Mouse (Mus musculus) forebrain, embryonic 13.5 days (tissue): Measurements from ENCODE around the gene Amdhd2. TPM values are rescaled to one million over a fixed set of nuclear protein-coding genes. Genes with fewer than 3 reads are reported as not detected.

ENCODE experiments used
- ATAC-seq: fragments of 200-750 bp; cut with Nextera tagmentation; 2 replicates; pipeline ENCODE4 v1.8.0; 2017
- H3K27ac ChIP-seq: fragments of 300-500 bp; sonication (generic); 2 replicates; pipeline ENCODE4 v1.5.1; 2015; ENCODE audit warnings: inconsistent platforms, mild to moderate bottlenecking, moderate library complexity
- H3K27me3 ChIP-seq: fragments of 300-500 bp; sonication (generic); 2 replicates; pipeline ENCODE4 v1.6.1; 2015; ENCODE audit warnings: mild to moderate bottlenecking, inconsistent platforms
- H3K36me3 ChIP-seq: fragments of 300-500 bp; sonication (generic); 2 replicates; pipeline ENCODE4 v1.6.1; 2015; ENCODE audit warnings: mild to moderate bottlenecking, inconsistent platforms; ENCODE audit not compliant: poor library complexity, severe bottlenecking
- H3K4me1 ChIP-seq: fragments of 300-500 bp; sonication (generic); 2 replicates; pipeline ENCODE4 v1.6.1; 2015; ENCODE audit warnings: inconsistent platforms
- H3K4me2 ChIP-seq: fragments of 300-500 bp; sonication (generic); 2 replicates; pipeline ENCODE4 v1.6.1; 2015; ENCODE audit warnings: inconsistent platforms, mild to moderate bottlenecking, moderate library complexity
- H3K4me3 ChIP-seq: fragments of 300-500 bp; sonication (generic); 2 replicates; pipeline ENCODE4 v1.5.1; 2015; ENCODE audit warnings: mild to moderate bottlenecking, inconsistent platforms
- H3K9ac ChIP-seq: fragments of 300-500 bp; sonication (generic); 2 replicates; pipeline ENCODE4 v1.6.1; 2015; ENCODE audit warnings: mild to moderate bottlenecking, inconsistent platforms
- H3K9me3 ChIP-seq: fragments of 300-500 bp; sonication (generic); replicated peaks from 2 replicates; pipeline ENCODE4 v1.6.1; 2016; ENCODE audit warnings: inconsistent platforms
- WGBS: fragments of 180-500 bp; shearing (Covaris S2); methylation state at CpG from one replicate; pipeline ENCODE4 v1.1.7; 2015; 5-methylcytosine and 5-hydroxymethylcytosine counted together
- polyA plus RNA-seq: library from polyadenylated mRNA; unstranded; fragments of >200 nt; fragmentation: Nextera tagmentation; extraction: Ambion mirVana; gene quantifications from 2 replicates; pipeline ENCODE4 v1.2.1, GENCODE M21; 2015

The Amdhd2 gene
- 30.1 and 31.8 TPM in 2 replicates for polyA plus RNA-seq

GRCm38 (mm10) chr17:24163176-24163962, at the start of gene Amdhd2:
Gene Amdhd2, minus strand, starts transcription at chr17:24163766.
- Histone ChIP-seq H3K27ac (peak within 1 kb of the TSS; percentile 80), H3K4me1 (peaks cover 28% of the 10 kb centered on the region)
- 1% methylated on average over 47 of the region's 47 CpGs for WGBS

GRCm38 (mm10) chr17:24213186-24213585, 49.6 kb upstream of the Amdhd2 start:
- Histone ChIP-seq H3K27me3 (peaks cover 17% of the 10 kb centered on the region), H3K9ac (no peak overlapping the region), H3K36me3 (peaks cover 34% of the 10 kb centered on the region), H3K4me3 (no peak overlapping the region), H3K27ac (no peak overlapping the region), H3K4me1 (peaks cover 40% of the 10 kb centered on the region), H3K9me3 (no peaks in the 10 kb centered on the region), H3K4me2 (no peak overlapping the region)
- 79% methylated on average over 6 of the region's 6 CpGs for WGBS
- no peak for ATAC-seq

More at GRCm38 (mm10) chr17:24163176-24163962, at the start of gene Amdhd2:
- ATAC-seq = peak; percentile 93
- Histone ChIP-seq H3K27me3 (no peaks in the 10 kb centered on the region), H3K4me3 (peak within 1 kb of the TSS; percentile 80), H3K4me2 (peak within 1 kb of the TSS; percentile 84), H3K9ac (peak within 1 kb of the TSS; percentile 74), H3K36me3 (peaks cover 30% of the 10 kb centered on the region), H3K9me3 (no peaks in the 10 kb centered on the region)

- Histone ChIP-seq H3K27me3 (peaks cover 24% of the 10 kb centered on the region), H3K4me2 (peak overlapping the region; percentile 97), H3K36me3 (peaks cover 27% of the 10 kb centered on the region), H3K4me1 (peaks cover 47% of the 10 kb centered on the region), H3K4me3 (peak overlapping the region; percentile 52), H3K9me3 (no peaks in the 10 kb centered on the region), H3K9ac (no peak overlapping the region), H3K27ac (no peak overlapping the region)
- ATAC-seq = no peak; the same call in 1 of the 2 replicates
- WGBS = 23% methylated on average over 5 of the region's 5 CpGs
Observed at GRCm38 (mm10) chr17:24212441-24213018, 49.0 kb upstream of the Amdhd2 start.

GRCm38 (mm10) chr17:24211631-24212440, 48.3 kb upstream of the Amdhd2 start:
- peaks cover 22% of the 10 kb centered on the region for H3K36me3 ChIP-seq
- peak; percentile 67 for ATAC-seq
- peak overlapping the region; percentile 97 for H3K4me2 ChIP-seq
- H3K27me3 ChIP-seq = peaks cover 31% of the 10 kb centered on the region
- H3K9me3 ChIP-seq = no peaks in the 10 kb centered on the region
- H3K27ac ChIP-seq = peak overlapping the region; percentile 68
- H3K4me1 ChIP-seq = peaks cover 53% of the 10 kb centered on the region
- H3K4me3 ChIP-seq = peak overlapping the region; percentile 52
- WGBS = 1% methylated on average over 37 of the region's 37 CpGs
- peak overlapping the region; percentile 82 for H3K9ac ChIP-seq

GRCm38 (mm10) chr17:24210591-24210990, 47.0 kb upstream of the Amdhd2 start:
- 89% methylated on average over 3 of the region's 3 CpGs for WGBS
- Histone ChIP-seq H3K4me1 (peaks cover 66% of the 10 kb centered on the region), H3K9ac (no peak overlapping the region), H3K4me3 (no peak overlapping the region), H3K4me2 (0 out of 2 replicates have a peak overlapping the region, but pooled peaks have one; percentile 97), H3K27ac (no peak overlapping the region), H3K27me3 (peaks cover 33% of the 10 kb centered on the region), H3K9me3 (no peaks in the 10 kb centered on the region), H3K36me3 (peaks cover 10% of the 10 kb centered on the region)
- no peak for ATAC-seq

DNA sequence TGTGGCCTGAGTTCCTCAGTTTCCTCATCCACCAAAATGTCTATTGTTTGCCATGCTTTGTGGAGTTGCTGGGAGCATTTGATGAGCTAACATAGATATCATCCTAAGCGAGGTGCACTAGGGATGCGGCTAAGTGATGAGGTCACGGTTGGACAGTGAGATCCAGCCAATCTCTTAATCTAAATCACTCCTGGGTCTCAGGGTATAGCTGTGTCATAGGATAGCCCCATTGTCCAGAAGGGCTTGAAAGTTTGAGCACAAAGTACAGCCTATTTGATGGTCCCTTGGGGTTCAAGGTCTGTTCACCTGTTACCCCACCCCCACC, 46.3 kb upstream of the Amdhd2 start:
- peaks cover 68% of the 10 kb centered on the region for H3K4me1 ChIP-seq
- ATAC-seq = no peak
- H3K27me3 ChIP-seq = peaks cover 33% of the 10 kb centered on the region
- H3K36me3 ChIP-seq = peaks cover 3% of the 10 kb centered on the region; the same call in 1 of the 2 replicates
- H3K4me2 ChIP-seq = peak overlapping the region; percentile 94
- no peaks in the 10 kb centered on the region for H3K9me3 ChIP-seq
- 83% methylated on average over 3 of the region's 3 CpGs for WGBS
- H3K9ac ChIP-seq = 0 out of 2 replicates have a peak overlapping the region, but pooled peaks have one; percentile 82
- 0 out of 2 replicates have a peak overlapping the region, but pooled peaks have one; percentile 51 for H3K4me3 ChIP-seq
- peak overlapping the region; percentile 60; the same call in 1 of the 2 replicates for H3K27ac ChIP-seq

DNA sequence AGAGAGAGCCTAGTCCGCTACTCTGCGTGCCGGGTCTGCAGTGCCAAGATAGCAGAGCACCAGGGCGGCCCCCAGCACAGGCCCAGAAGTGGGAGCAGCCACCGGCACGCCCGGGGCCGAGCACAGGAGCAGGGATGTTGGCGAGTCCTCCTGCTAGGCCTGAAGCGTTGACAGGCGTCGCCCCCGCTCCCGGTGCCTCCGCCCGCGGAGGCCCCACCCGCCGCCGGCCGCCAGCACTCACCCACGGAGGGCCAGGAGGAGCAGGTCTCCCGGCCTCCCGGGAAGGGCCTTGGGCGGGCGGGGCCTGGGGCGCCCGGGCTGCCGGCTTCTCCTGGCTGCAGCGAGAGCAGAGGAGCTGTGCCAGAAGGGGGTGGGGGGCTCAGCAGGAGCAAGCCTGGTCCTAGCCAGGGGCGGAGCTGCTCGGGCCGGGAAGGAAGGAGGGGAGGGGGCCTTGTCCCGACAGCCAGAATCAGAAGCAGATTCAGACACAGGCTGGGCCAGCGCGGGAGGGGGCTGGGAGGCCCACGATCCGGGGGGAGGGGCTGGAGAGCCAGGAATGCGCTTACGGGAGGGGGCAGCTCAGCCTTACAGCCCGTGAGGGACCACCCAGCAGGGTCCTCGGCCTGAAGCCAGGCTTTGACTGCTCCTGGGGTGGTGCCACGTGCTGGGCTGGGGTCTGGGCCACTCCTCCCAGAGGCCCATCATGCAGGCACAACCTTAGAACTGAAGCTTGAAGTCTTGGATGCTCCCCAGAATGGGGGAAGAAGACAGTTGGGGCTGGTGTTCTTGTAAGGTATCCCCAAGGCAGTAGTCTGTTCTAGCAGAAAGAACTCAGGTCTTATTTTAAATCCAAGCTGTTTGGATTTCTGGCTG, 45.7 kb upstream of the Amdhd2 start, which contains the start of gene Ntn3:
TSS of gene Ntn3 (minus strand) at position 489 of the 873 bp plus-strand sequence.
- under 1% methylated on average over 36 of the region's 43 CpGs for WGBS
- H3K27ac ChIP-seq = peak within 1 kb of the TSS; percentile 60
- no peaks in the 10 kb centered on the region for H3K36me3 ChIP-seq
- peak within 1 kb of the TSS; percentile 82 for H3K9ac ChIP-seq
- peaks cover 74% of the 10 kb centered on the region for H3K4me1 ChIP-seq
- H3K4me2 ChIP-seq = peak within 1 kb of the TSS; percentile 94
- H3K4me3 ChIP-seq = peak within 1 kb of the TSS; percentile 51
- H3K27me3 ChIP-seq = peaks cover 33% of the 10 kb centered on the region
- no peaks in the 10 kb centered on the region for H3K9me3 ChIP-seq
- ATAC-seq = peak; percentile 31

- peak overlapping the region; percentile 94 for H3K4me2 ChIP-seq
- no peak for ATAC-seq
- H3K27me3 ChIP-seq = peaks cover 33% of the 10 kb centered on the region
- 4% methylated on average over 29 of the region's 29 CpGs for WGBS
- peak overlapping the region; percentile 82 for H3K9ac ChIP-seq
- H3K9me3 ChIP-seq = no peaks in the 10 kb centered on the region
- H3K4me1 ChIP-seq = peaks cover 80% of the 10 kb centered on the region
- peak overlapping the region; percentile 60 for H3K27ac ChIP-seq
- H3K36me3 ChIP-seq = no peaks in the 10 kb centered on the region
- H3K4me3 ChIP-seq = peak overlapping the region; percentile 51
Observed at GRCm38 (mm10) chr17:24208641-24209042, 45.1 kb upstream of the Amdhd2 start.

- peak overlapping the region; percentile 94 for H3K4me2 ChIP-seq
- H3K9ac ChIP-seq = peak overlapping the region; percentile 82; the same call in 1 of the 2 replicates
- WGBS = 57% methylated on average over 34 of the region's 34 CpGs
- H3K4me1 ChIP-seq = peaks cover 85% of the 10 kb centered on the region
- peak overlapping the region; percentile 51 for H3K4me3 ChIP-seq
- no peaks in the 10 kb centered on the region for H3K9me3 ChIP-seq
- no peaks in the 10 kb centered on the region for H3K36me3 ChIP-seq
- H3K27me3 ChIP-seq = peaks cover 33% of the 10 kb centered on the region
- no peak overlapping the region for H3K27ac ChIP-seq
- ATAC-seq = no peak
Observed at GRCm38 (mm10) chr17:24207768-24208640, 44.4 kb upstream of the Amdhd2 start.
